Mouse (Mus musculus): ENCODE measurements at regions not wholly inside any gene's neighbourhood (a gene's known extent, or its start where the extent isn't known, plus 50 kb on each side); places are given as distances from the start of the nearest gene placed in this dataset.
A peak's percentile ranks its signal among the peaks of the same experiment; 100 is the strongest.

GRCm38 (mm10) chr17:4867754-4868445 is 126.2 kb upstream of the Arid1b start:
- TF ChIP-seq EP300 (optimal IDR thresholded peaks at IDR 0.05) (no peak), CTCF (IDR thresholded peaks at IDR 0.05; ENCODE audit: low read depth) (no peak)
- ATAC-seq (ENCODE audit: low FRiP score, low TSS enrichment), result peak; percentile 92
- Histone ChIP-seq H3K4me3 (ENCODE audit: low read depth, low read length) (no peak overlapping the region), H3K4me1 (replicated peaks; ENCODE audit: control insufficient read depth, insufficient read depth) (peaks cover 7% of the 10 kb centered on the region), H3K27me3 (ENCODE audit: control insufficient read depth, insufficient read depth, low read length) (no peaks in the 10 kb centered on the region), H3K27ac (replicated peaks) (peak overlapping the region; percentile 78), H3K4me2 (replicated peaks; ENCODE audit: low read depth) (peak overlapping the region; percentile 14; the same call in 1 of the 2 replicates), H3K9ac (ENCODE audit: low read length) (no peak overlapping the region), H3K36me3 (ENCODE audit: control insufficient read depth, insufficient read depth, low read length) (no peaks in the 10 kb centered on the region), H3K9me3 (ENCODE audit: control insufficient read depth, low read length) (no peaks in the 10 kb centered on the region)
- 37% methylated on average over 9 of the region's 9 CpGs for WGBS
- DNase-seq (ENCODE audit: low spot score), result peak; percentile 80

GRCm38 (mm10) chr17:4868446-4868825 is 125.7 kb upstream of the Arid1b start:
- peak; percentile 68 for DNase-seq (ENCODE audit: low spot score)
- ATAC-seq (ENCODE audit: low FRiP score, low TSS enrichment), result peak; percentile 90
- peak overlapping the region; percentile 14; the same call in 1 of the 2 replicates for H3K4me2 ChIP-seq (replicated peaks; ENCODE audit: low read depth)
- H3K4me1 ChIP-seq (replicated peaks; ENCODE audit: control insufficient read depth, insufficient read depth), result peaks cover 7% of the 10 kb centered on the region
- WGBS, result 54% methylated on average over 10 of the region's 10 CpGs
- H3K27ac ChIP-seq (replicated peaks), result peak overlapping the region; percentile 78
- H3K9me3 ChIP-seq (ENCODE audit: control insufficient read depth, low read length), result no peaks in the 10 kb centered on the region
- no peaks in the 10 kb centered on the region for H3K27me3 ChIP-seq (ENCODE audit: control insufficient read depth, insufficient read depth, low read length)
- H3K4me3 ChIP-seq (ENCODE audit: low read depth, low read length), result no peak overlapping the region
- TF ChIP-seq EP300 (optimal IDR thresholded peaks at IDR 0.05), result no peak
- TF ChIP-seq CTCF (IDR thresholded peaks at IDR 0.05; ENCODE audit: low read depth), result no peak
- no peak overlapping the region for H3K9ac ChIP-seq (ENCODE audit: low read length)
- H3K36me3 ChIP-seq (ENCODE audit: control insufficient read depth, insufficient read depth, low read length), result no peaks in the 10 kb centered on the region

DNA sequence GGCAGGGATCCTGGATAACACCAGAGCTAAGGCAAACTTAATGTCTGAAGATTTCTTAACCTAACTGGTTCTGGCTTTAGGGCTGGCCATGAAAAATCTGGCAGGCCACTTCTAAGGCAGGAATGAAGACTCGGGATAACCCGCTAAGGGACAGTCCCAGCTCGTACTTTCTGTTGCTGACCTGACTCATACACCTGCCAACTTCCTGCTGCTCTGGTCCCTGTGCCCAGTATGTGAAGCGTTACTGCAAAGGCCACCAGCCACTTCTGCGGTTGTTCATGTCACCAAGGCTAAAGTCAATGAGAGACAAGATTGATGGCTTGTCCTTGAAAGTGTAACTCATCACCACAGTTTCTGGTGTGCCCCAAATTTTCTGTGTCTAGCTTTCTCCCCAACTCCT is 125.3 kb upstream of the Arid1b start:
- H3K27ac ChIP-seq (replicated peaks), result peak overlapping the region; percentile 78
- H3K27me3 ChIP-seq (ENCODE audit: control insufficient read depth, insufficient read depth, low read length), result no peaks in the 10 kb centered on the region
- H3K9me3 ChIP-seq (ENCODE audit: control insufficient read depth, low read length), result no peaks in the 10 kb centered on the region
- H3K4me3 ChIP-seq (ENCODE audit: low read depth, low read length), result no peak overlapping the region
- no peak for TF ChIP-seq EP300 (optimal IDR thresholded peaks at IDR 0.05)
- no peak for TF ChIP-seq CTCF (IDR thresholded peaks at IDR 0.05; ENCODE audit: low read depth)
- H3K4me1 ChIP-seq (replicated peaks; ENCODE audit: control insufficient read depth, insufficient read depth), result peaks cover 7% of the 10 kb centered on the region
- ATAC-seq (ENCODE audit: low FRiP score, low TSS enrichment), result peak; percentile 67; the same call in 1 of the 2 replicates
- peak overlapping the region; percentile 14; the same call in 1 of the 2 replicates for H3K4me2 ChIP-seq (replicated peaks; ENCODE audit: low read depth)
- H3K9ac ChIP-seq (ENCODE audit: low read length), result no peak overlapping the region
- peak; percentile 33 for DNase-seq (ENCODE audit: low spot score)
- 56% methylated on average over 5 of the region's 5 CpGs for WGBS
- no peaks in the 10 kb centered on the region for H3K36me3 ChIP-seq (ENCODE audit: control insufficient read depth, insufficient read depth, low read length)

GRCm38 (mm10) chr17:4871267-4871666 is 122.9 kb upstream of the Arid1b start:
- no peaks in the 10 kb centered on the region for H3K27me3 ChIP-seq (ENCODE audit: control insufficient read depth, insufficient read depth, low read length)
- TF ChIP-seq EP300 (optimal IDR thresholded peaks at IDR 0.05) (no peak), CTCF (IDR thresholded peaks at IDR 0.05; ENCODE audit: low read depth) (no peak)
- 73% methylated on average over 2 of the region's 2 CpGs for WGBS
- no peak overlapping the region for H3K4me3 ChIP-seq (ENCODE audit: low read depth, low read length)
- no peaks in the 10 kb centered on the region for H3K36me3 ChIP-seq (ENCODE audit: control insufficient read depth, insufficient read depth, low read length)
- no peak overlapping the region for H3K27ac ChIP-seq (replicated peaks)
- no peaks in the 10 kb centered on the region for H3K9me3 ChIP-seq (ENCODE audit: control insufficient read depth, low read length)
- H3K9ac ChIP-seq (ENCODE audit: low read length), result no peak overlapping the region
- DNase-seq (ENCODE audit: low spot score), result no peak
- H3K4me1 ChIP-seq (replicated peaks; ENCODE audit: control insufficient read depth, insufficient read depth), result peaks cover 5% of the 10 kb centered on the region
- no peak overlapping the region for H3K4me2 ChIP-seq (replicated peaks; ENCODE audit: low read depth)
- ATAC-seq (ENCODE audit: low FRiP score, low TSS enrichment), result no peak

DNA sequence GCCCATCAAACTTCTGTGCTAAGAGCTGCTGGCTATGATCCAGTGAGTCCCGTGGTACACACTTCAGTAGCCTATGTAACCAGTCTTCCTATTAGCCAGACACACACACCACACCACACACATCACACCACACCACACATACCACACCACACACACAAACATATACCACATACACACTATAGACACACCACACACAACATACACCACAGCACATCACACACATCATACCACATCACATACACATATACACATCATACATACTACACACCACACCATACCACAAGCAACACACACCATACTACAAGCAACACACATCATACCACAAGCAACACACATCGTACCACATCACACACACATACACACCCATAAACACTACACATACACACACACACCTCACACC is 119.7 kb upstream of the Arid1b start:
- Histone ChIP-seq H3K27ac (replicated peaks) (no peak overlapping the region), H3K4me1 (replicated peaks; ENCODE audit: control insufficient read depth, insufficient read depth) (no peaks in the 10 kb centered on the region), H3K4me2 (replicated peaks; ENCODE audit: low read depth) (no peak overlapping the region), H3K9me3 (ENCODE audit: control insufficient read depth, low read length) (no peaks in the 10 kb centered on the region), H3K36me3 (ENCODE audit: control insufficient read depth, insufficient read depth, low read length) (no peaks in the 10 kb centered on the region), H3K9ac (ENCODE audit: low read length) (no peak overlapping the region), H3K4me3 (ENCODE audit: low read depth, low read length) (no peak overlapping the region), H3K27me3 (ENCODE audit: control insufficient read depth, insufficient read depth, low read length) (no peaks in the 10 kb centered on the region)
- WGBS, result 82% methylated on average over 2 of the region's 2 CpGs
- ATAC-seq (ENCODE audit: low FRiP score, low TSS enrichment) (no peak), DNase-seq (ENCODE audit: low spot score) (no peak)
- TF ChIP-seq EP300 (optimal IDR thresholded peaks at IDR 0.05) (no peak), CTCF (IDR thresholded peaks at IDR 0.05; ENCODE audit: low read depth) (no peak)
